Mouse (Mus musculus): Measurements from ENCODE around the gene Ces2a.

- TF ChIP-seq CTCF (IDR thresholded peaks at IDR 0.05; ENCODE audit: low read depth) = no peak
- TF ChIP-seq EP300 (optimal IDR thresholded peaks at IDR 0.05) = no peak
These were observed 55.1 kb downstream of the Ces2a start for GRCm38 (mm10) chr8:104788929-104789328.
